Mouse (Mus musculus) heart, postnatal 0 days (tissue): ENCODE measurements around the gene Gm17651. TPM values are rescaled to one million over a fixed set of nuclear protein-coding genes. Genes with fewer than 3 reads are reported as not detected.

ENCODE experiments used
- ATAC-seq: fragments of 200-750 bp; cut with Nextera tagmentation; 2 replicates; pipeline ENCODE4 v1.8.0; 2017; ENCODE audit warnings: low read depth, moderate number of reproducible peaks, moderate library complexity; ENCODE audit not compliant: insufficient read depth
- DNase-seq: peaks from one replicate; pipeline ENCODE4 v3.0.0-alpha.2; 2016; ENCODE audit warnings: low spot score
- H3K27ac ChIP-seq: fragments of 300-500 bp; sonication (generic); 2 replicates; pipeline ENCODE4 v1.5.1; 2014; ENCODE audit warnings: low read depth, mild to moderate bottlenecking
- H3K27me3 ChIP-seq: fragments of 300-500 bp; sonication (generic); 2 replicates; pipeline ENCODE4 v1.6.1; 2014; ENCODE audit warnings: low read length, mixed read lengths; ENCODE audit not compliant: control insufficient read depth, insufficient read depth
- H3K36me3 ChIP-seq: fragments of 300-500 bp; sonication (generic); replicated peaks from 2 replicates; pipeline ENCODE4 v1.6.1; 2014; ENCODE audit warnings: low read length, mixed read lengths; ENCODE audit not compliant: control insufficient read depth, insufficient read depth
- H3K4me1 ChIP-seq: fragments of 300-500 bp; sonication (generic); 2 replicates; pipeline ENCODE4 v1.6.1; 2014; ENCODE audit warnings: antibody characterized with exemption; ENCODE audit not compliant: control insufficient read depth, insufficient read depth
- H3K4me2 ChIP-seq: fragments of 300-500 bp; sonication (generic); 2 replicates; pipeline ENCODE4 v1.6.1; 2014; ENCODE audit warnings: low read depth, mild to moderate bottlenecking, low read length, moderate library complexity
- H3K4me3 ChIP-seq: fragments of 300-500 bp; sonication (generic); 2 replicates; pipeline ENCODE4 v1.5.1; 2014; ENCODE audit warnings: low read depth, low read length
- H3K9ac ChIP-seq: fragments of 300-500 bp; sonication (generic); replicated peaks from 2 replicates; pipeline ENCODE4 v1.6.1; 2014; ENCODE audit warnings: low read depth, low read length, mixed read lengths
- H3K9me3 ChIP-seq: fragments of 300-500 bp; sonication (generic); replicated peaks from 2 replicates; pipeline ENCODE4 v1.6.1; 2016; ENCODE audit warnings: low read length; ENCODE audit not compliant: control insufficient read depth
- CTCF ChIP-seq: IDR thresholded peaks from 2 replicates; pipeline ENCODE4 v1.5.1; 2016; ENCODE audit warnings: antibody characterized with exemption, control low read depth, low read depth
- EP300 ChIP-seq: IDR thresholded peaks from 2 replicates; pipeline ENCODE4 v1.6.1; 2016; ENCODE audit warnings: antibody characterized with exemption, low read depth
- WGBS: fragments of 180-500 bp; shearing (Covaris S2); extraction: QIAGEN DNeasy Blood & Tissue Kit; methylation state at CpG from one replicate; pipeline ENCODE4 v1.1.7; 2014; 5-methylcytosine and 5-hydroxymethylcytosine counted together
- polyA plus RNA-seq: library from polyadenylated mRNA; unstranded; fragments of >200 nt; fragmentation: Nextera tagmentation; extraction: Ambion mirVana; gene quantifications from 2 replicates; pipeline ENCODE4 v1.2.1, GENCODE M21; 2015
- total RNA-seq: library from RNA; depleted of rRNA; stranded (reverse); fragments of >200 nt; gene quantifications from 2 replicates; pipeline ENCODE4 v1.2.3, GENCODE M21; 2014; ENCODE audit warnings: low replicate concordance

Gm17651 gene
- total and polyA plus RNA-seq, 2 experiments from 2014 or later: not detected

DNA sequence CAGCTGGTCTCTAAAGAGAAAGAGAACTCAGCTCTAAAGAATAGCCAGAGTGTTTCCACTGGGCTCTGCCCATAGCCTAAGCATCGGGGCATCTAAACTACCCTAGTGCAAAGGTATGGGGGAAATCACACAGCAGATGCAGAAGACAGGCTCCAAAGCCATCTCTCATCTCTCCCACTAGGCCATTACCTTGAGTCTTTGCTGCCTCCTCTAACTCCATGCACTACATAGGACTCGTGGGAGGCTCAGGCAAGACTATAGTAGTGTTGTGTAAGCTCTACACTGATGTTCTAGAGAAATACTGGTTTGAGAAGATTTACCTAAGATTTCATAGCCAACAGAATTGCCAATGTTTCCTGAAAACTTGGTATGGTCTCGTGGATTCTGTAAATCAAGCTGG is 31.0 kb upstream of the Gm17651 start:
- Histone ChIP-seq H3K9me3 (no peaks in the 10 kb centered on the region), H3K9ac (no peak overlapping the region), H3K36me3 (peaks cover 85% of the 10 kb centered on the region), H3K4me1 (no peaks in the 10 kb centered on the region), H3K4me3 (no peak overlapping the region), H3K4me2 (no peak overlapping the region), H3K27me3 (no peaks in the 10 kb centered on the region), H3K27ac (no peak overlapping the region)
- no peak for TF ChIP-seq EP300
- TF ChIP-seq CTCF: no peak
- 91% methylated on average over 3 of the region's 3 CpGs for WGBS
- no peak for DNase-seq
- no peak for ATAC-seq

DNA sequence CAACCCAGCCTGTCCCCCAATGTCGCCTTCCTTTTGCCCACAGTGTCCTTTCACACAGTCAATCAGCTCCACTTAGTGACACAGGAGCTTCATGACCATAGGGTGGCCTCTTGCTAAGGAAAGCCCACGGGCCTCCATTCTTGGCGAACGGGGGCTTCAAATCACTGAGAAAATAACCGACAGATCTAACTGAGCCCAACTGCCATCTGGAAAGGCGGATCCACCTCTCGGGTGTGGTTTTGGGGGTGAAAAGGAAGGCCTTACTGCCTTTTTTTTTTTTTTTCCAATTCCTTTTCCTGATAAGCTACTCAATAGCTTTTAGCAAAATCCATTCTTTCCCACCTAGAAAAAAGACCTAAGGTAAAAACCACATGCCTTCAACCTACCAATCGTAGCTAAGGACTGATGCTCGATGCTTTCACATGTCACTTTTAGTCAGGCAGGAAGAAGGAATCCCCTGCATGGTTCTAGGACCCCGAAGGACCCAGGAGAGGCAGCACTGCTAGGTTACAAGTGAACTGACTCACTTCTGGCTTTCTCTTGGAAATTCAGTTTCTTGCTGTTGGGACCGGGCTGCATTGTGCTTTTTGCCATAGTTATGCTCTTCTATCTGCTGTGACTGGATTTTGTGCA is 28.1 kb upstream of the Gm17651 start:
- no peaks in the 10 kb centered on the region for H3K9me3 ChIP-seq
- WGBS: 90% methylated on average over 11 of the region's 11 CpGs
- TF ChIP-seq EP300: no peak
- TF ChIP-seq CTCF: no peak
- no peak overlapping the region for H3K9ac ChIP-seq
- H3K36me3 ChIP-seq: peaks cover 88% of the 10 kb centered on the region
- H3K4me1 ChIP-seq: no peaks in the 10 kb centered on the region
- DNase-seq (no peak), ATAC-seq (no peak)
- H3K27ac ChIP-seq: no peak overlapping the region
- H3K4me2 ChIP-seq: no peak overlapping the region
- H3K27me3 ChIP-seq: no peaks in the 10 kb centered on the region
- H3K4me3 ChIP-seq: no peak overlapping the region

DNA sequence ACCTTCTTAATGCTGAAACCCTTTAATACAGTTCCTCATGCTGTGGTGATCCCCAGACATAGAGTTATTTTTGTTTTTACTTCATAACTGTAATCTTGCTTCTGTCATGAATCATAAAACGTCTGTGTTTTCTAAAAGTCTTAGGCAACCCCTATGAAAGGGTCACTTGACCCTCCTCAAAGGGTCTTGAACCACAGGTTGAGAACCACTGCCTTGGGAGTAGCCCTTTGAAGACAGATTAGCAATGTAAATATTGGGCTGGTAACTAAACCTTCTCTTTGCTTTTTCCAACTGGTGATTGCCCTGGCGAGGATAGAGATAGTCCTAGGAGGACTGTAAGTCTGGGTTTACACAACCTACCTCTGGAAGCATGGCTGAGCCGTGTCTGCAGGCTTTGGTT is 26.7 kb upstream of the Gm17651 start:
- H3K9me3 ChIP-seq: no peaks in the 10 kb centered on the region
- TF ChIP-seq CTCF: no peak
- TF ChIP-seq EP300: no peak
- H3K4me3 ChIP-seq: no peak overlapping the region
- H3K4me1 ChIP-seq: no peaks in the 10 kb centered on the region
- ATAC-seq: no peak
- peaks cover 87% of the 10 kb centered on the region for H3K36me3 ChIP-seq
- H3K4me2 ChIP-seq: no peak overlapping the region
- WGBS: 53% methylated on average over 3 of the region's 3 CpGs
- no peak overlapping the region for H3K9ac ChIP-seq
- no peak for DNase-seq
- H3K27me3 ChIP-seq: no peaks in the 10 kb centered on the region
- no peak overlapping the region for H3K27ac ChIP-seq

DNA sequence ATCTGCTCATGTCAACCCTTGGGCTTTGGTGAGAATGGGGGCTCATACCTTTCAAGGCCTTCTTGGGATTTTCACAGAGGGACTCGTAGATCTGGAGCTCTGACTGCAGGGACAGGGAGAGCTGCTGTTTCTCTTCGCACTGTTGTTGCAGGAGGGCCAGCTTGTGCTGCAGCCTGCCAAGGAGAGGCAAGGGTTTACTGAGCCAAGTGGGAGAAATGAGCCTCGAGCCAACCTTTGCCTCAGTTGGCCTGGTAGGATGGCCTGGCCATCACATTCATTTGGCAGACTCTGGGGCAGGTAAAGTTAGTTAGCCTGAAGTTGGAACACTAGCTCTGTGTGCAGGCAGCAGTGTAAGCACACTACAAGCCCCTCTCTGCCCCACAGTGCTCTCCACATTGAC is 24.6 kb upstream of the Gm17651 start:
- DNase-seq (no peak), ATAC-seq (no peak)
- 77% methylated on average over 3 of the region's 3 CpGs for WGBS
- no peak for TF ChIP-seq EP300
- no peak for TF ChIP-seq CTCF
- Histone ChIP-seq H3K4me3 (no peak overlapping the region), H3K27me3 (no peaks in the 10 kb centered on the region), H3K9me3 (no peaks in the 10 kb centered on the region), H3K4me2 (no peak overlapping the region), H3K27ac (no peak overlapping the region), H3K36me3 (peaks cover 89% of the 10 kb centered on the region), H3K9ac (no peak overlapping the region), H3K4me1 (no peaks in the 10 kb centered on the region)

DNA sequence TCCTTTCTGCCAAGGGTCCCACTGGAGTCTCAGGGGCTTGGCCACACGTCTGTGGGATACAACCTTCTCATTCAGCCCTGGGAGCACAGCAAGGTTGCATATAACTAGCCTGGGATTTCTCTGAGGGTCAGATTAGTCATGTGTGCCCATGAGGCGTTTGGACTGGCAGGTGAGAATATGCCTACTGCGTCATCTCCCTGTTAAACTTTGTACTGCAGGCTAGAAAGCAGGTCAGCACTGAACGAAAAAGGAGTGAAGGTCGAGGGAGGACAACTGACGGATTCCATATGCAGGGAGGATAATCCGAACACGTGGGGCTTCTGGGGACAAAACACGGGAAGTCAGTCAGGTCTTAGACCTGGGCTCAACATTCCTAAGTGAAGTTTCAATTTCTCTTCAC is 22.8 kb upstream of the Gm17651 start:
- Histone ChIP-seq H3K4me1 (no peaks in the 10 kb centered on the region), H3K9ac (no peak overlapping the region), H3K4me3 (no peak overlapping the region), H3K9me3 (no peaks in the 10 kb centered on the region), H3K27me3 (no peaks in the 10 kb centered on the region), H3K4me2 (no peak overlapping the region), H3K27ac (no peak overlapping the region), H3K36me3 (peaks cover 95% of the 10 kb centered on the region)
- TF ChIP-seq EP300 (no peak), CTCF (no peak)
- ATAC-seq (no peak), DNase-seq (no peak)
- WGBS: 53% methylated on average over 9 of the region's 9 CpGs

DNA sequence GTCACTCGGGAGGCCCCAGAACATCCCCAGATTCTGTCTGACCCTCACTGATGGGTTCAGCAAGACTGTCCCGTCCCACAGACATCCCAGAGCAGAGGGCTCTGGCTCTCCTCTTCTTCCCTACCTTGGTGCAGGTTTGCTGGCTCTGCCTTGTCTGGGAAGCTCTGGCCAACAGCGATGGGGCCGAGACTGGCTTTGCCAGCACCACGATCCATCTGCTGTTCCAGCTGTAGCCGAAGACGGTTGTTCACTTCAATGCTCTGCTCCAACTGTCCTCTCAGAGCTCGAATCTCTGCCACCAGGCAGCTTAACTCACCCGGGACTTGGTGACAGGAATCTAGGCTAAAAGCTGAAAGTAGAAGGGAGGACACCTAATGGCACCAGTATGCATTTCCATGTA is 22.4 kb upstream of the Gm17651 start:
- Histone ChIP-seq H3K27ac (no peak overlapping the region), H3K36me3 (peaks cover 95% of the 10 kb centered on the region), H3K27me3 (no peaks in the 10 kb centered on the region), H3K4me2 (no peak overlapping the region), H3K9me3 (no peaks in the 10 kb centered on the region), H3K4me3 (no peak overlapping the region), H3K9ac (no peak overlapping the region), H3K4me1 (no peaks in the 10 kb centered on the region)
- DNase-seq (no peak), ATAC-seq (no peak)
- TF ChIP-seq EP300 (no peak), CTCF (no peak)
- 77% methylated on average over 9 of the region's 9 CpGs for WGBS
